Mouse (Mus musculus): Measurements from ENCODE around the gene Chil4. TPM values are rescaled to one million over a fixed set of nuclear protein-coding genes. Genes with fewer than 3 reads are reported as not detected.
"Not testable (repeated sequence)": the region's sequence is repeated elsewhere in the genome, so short reads cannot be mapped to it uniquely, and the experiment has no call there.

Gene Chil4
- polyA plus RNA-seq, 1 experiment from 2014 or later, result not detected

DNA sequence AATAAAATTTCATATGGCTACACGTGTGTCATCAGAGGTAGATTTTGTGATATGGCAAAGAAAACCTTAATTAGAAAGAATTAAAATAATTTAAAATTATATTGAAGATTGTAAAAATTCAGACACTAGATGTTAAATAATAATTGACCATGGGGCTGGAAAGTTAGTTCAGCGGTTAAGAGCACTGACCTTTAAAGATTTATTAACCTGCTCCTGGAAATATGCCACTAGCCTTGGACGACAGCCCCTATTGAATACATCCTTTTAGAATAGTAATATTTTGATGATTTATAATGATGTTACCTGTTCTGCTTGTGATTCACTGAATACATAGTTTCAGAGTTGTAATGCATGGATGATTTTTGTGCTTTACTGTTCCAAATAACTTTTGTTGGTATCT is 4.1 kb upstream of the Chil4 start:
- H3K9me3 ChIP-seq (ENCODE audit: control insufficient read depth, low read depth, low read length); H3K4me3 ChIP-seq (ENCODE audit: low read depth, low read length); ATAC-seq (ENCODE audit: insufficient number of reproducible peaks, insufficient read depth, low FRiP score, low read depth); H3K36me3 ChIP-seq (ENCODE audit: control insufficient read depth, insufficient read depth, low read length); H3K27ac ChIP-seq (ENCODE audit: low read length); H3K4me1 ChIP-seq (ENCODE audit: control insufficient read depth, insufficient read depth, low read length); H3K27me3 ChIP-seq (ENCODE audit: control insufficient read depth, insufficient read depth, low read length); H3K4me2 ChIP-seq (replicated peaks; ENCODE audit: low read depth, low read length); H3K9ac ChIP-seq (replicated peaks; ENCODE audit: low read depth, low read length): not testable (repeated sequence)
- WGBS, result 69% methylated on average over 3 of the region's 3 CpGs

DNA sequence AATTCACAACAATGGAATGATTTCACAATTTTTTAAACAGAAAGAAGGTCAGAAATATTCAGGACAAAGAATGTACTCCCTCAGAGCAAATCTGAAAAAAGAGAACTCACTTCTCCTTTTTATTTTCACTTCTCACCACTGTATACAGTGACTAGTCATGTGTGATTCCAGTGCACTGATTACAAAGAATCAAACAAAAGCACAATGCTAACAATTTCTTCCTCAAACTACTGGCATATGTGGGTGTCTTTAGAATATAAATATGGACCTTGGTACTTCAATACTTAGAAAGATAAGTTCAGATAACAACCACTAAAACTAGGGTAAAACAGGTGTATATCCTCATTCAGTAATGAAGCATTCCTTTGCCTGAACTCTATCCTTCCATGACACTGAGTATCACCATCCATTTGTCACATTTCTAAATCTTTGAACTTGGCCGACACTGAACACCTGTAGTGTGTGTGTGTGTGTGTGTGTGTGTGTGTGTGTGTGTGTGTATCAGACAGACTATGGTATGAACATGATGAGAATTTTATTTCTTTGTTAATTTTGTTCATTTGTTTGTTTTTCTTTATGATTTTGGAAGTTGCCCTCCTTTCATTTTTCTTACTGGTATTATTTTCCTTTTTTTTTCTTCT is 2.4 kb upstream of the Chil4 start:
- Histone ChIP-seq H3K36me3 (ENCODE audit: control insufficient read depth, insufficient read depth, low read length) (no peaks in the 10 kb centered on the region), H3K4me1 (ENCODE audit: control insufficient read depth, insufficient read depth, low read length) (no peaks in the 10 kb centered on the region), H3K9me3 (ENCODE audit: control insufficient read depth, low read depth, low read length) (peaks cover 4% of the 10 kb centered on the region; the same call in 1 of the 2 replicates), H3K9ac (replicated peaks; ENCODE audit: low read depth, low read length) (no peak overlapping the region), H3K4me3 (ENCODE audit: low read depth, low read length) (no peak overlapping the region), H3K27ac (ENCODE audit: low read length) (no peak overlapping the region), H3K27me3 (ENCODE audit: control insufficient read depth, insufficient read depth, low read length) (no peaks in the 10 kb centered on the region), H3K4me2 (replicated peaks; ENCODE audit: low read depth, low read length) (no peak overlapping the region)
- WGBS, result 85% methylated on average over 1 of the region's 1 CpGs
- ATAC-seq (ENCODE audit: insufficient number of reproducible peaks, insufficient read depth, low FRiP score, low read depth), result no peak

DNA sequence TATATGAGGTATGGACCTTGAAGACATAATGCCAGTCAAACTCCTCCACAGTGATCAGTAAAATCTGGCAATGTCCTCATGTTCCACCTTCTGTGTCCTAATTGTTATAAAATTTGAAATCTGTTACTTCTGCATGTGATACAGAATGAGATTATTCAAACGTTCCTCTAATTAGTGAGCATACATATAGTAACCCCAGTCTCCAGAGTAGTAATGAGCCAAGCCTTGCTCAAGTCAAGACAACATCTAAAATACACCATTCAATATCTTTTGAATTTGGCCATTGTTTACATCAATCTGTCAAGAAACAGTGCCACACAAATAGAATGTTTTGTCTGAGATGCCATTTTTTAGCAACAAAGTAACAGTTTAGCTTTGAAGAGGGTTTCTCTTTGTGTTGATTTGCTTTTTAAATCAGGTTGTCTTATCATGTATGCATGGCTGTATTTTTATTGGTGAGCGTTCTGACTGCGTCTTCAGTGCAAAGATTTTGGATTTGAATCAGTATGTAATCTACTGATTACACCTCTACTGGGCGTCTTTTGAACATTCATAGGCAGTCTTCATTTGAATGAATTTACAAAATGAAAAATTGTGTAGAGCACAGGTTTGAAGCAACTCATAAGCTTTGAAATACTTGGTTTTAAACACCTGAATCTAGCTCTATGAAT is 888 bp downstream of the Chil4 start:
- not testable (repeated sequence) for H3K9me3 ChIP-seq (ENCODE audit: control insufficient read depth, low read depth, low read length); H3K36me3 ChIP-seq (ENCODE audit: control insufficient read depth, insufficient read depth, low read length); H3K4me2 ChIP-seq (replicated peaks; ENCODE audit: low read depth, low read length); H3K27ac ChIP-seq (ENCODE audit: low read length); H3K9ac ChIP-seq (replicated peaks; ENCODE audit: low read depth, low read length); H3K27me3 ChIP-seq (ENCODE audit: control insufficient read depth, insufficient read depth, low read length); H3K4me3 ChIP-seq (ENCODE audit: low read depth, low read length); ATAC-seq (ENCODE audit: insufficient number of reproducible peaks, insufficient read depth, low FRiP score, low read depth); H3K4me1 ChIP-seq (ENCODE audit: control insufficient read depth, insufficient read depth, low read length)
- WGBS, result 82% methylated on average over 4 of the region's 4 CpGs

DNA sequence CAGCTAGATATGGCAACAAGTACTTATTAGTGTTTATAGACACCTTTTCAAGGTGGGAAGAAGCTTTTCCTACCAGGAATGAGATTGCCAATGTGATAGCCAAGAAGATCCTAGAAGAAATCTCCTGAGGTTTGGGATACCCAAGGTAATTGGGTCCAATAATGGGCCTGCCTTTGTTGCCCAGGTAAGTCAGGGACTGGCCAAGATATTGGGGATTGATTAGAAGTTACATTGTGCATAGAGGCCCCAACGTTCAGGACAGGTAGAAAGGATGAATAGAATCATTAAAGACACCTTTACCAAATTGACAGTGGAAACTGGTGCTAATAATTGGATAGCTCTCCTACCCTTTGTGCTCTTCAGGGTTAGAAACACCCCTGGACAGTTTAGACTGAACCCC is 21.3 kb downstream of the Chil4 start:
- not testable (repeated sequence) for H3K27me3 ChIP-seq (ENCODE audit: control insufficient read depth, insufficient read depth, low read length); H3K4me2 ChIP-seq (replicated peaks; ENCODE audit: low read depth, low read length); H3K36me3 ChIP-seq (ENCODE audit: control insufficient read depth, insufficient read depth, low read length); H3K27ac ChIP-seq (ENCODE audit: low read length); H3K9ac ChIP-seq (replicated peaks; ENCODE audit: low read depth, low read length); H3K4me3 ChIP-seq (ENCODE audit: low read depth, low read length); ATAC-seq (ENCODE audit: insufficient number of reproducible peaks, insufficient read depth, low FRiP score, low read depth); H3K4me1 ChIP-seq (ENCODE audit: control insufficient read depth, insufficient read depth, low read length); H3K9me3 ChIP-seq (ENCODE audit: control insufficient read depth, low read depth, low read length)
- 67% methylated on average over 1 of the region's 1 CpGs for WGBS

DNA sequence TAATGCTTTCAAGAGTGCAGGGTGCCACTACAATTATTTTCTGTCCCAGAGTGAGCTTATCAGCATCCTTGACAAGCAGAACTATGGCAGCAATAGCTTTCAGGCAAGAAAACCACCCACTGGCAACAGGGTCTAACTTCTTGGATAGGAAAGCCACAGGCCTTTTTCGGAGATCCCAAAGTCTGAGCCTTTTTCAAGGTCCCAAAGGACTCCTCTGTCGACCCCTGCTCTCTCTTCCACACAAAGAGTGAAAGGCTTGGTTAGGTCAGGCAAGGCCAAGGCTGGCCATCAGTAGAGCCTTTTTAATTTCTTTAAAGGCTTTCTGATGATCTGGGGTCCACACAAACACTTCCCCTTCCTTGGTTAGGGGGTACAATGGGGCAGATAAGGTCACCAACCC is 22.1 kb downstream of the Chil4 start:
- H3K4me2 ChIP-seq (replicated peaks; ENCODE audit: low read depth, low read length); H3K9ac ChIP-seq (replicated peaks; ENCODE audit: low read depth, low read length); H3K4me1 ChIP-seq (ENCODE audit: control insufficient read depth, insufficient read depth, low read length); H3K27me3 ChIP-seq (ENCODE audit: control insufficient read depth, insufficient read depth, low read length); H3K36me3 ChIP-seq (ENCODE audit: control insufficient read depth, insufficient read depth, low read length); H3K9me3 ChIP-seq (ENCODE audit: control insufficient read depth, low read depth, low read length); H3K27ac ChIP-seq (ENCODE audit: low read length); ATAC-seq (ENCODE audit: insufficient number of reproducible peaks, insufficient read depth, low FRiP score, low read depth); H3K4me3 ChIP-seq (ENCODE audit: low read depth, low read length): not testable (repeated sequence)
- WGBS, result 73% methylated on average over 2 of the region's 2 CpGs

DNA sequence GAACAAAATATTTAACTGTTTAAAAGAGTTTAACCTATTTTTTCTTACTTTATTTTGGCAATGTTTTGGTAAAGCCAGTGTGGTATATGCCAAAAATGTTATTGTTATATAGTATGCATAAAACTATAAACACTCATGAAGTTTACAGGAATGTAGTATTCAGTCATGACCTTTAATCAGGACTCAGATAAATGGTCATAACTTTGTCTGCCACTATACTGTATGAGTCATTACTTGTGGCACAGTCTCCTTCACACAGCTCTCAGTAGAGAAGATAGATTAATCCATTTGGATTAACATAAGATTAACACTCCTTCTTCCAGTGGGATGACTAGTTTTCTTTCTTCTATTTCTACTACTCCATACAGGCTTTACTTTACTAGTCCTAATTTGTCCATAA is 23.0 kb downstream of the Chil4 start:
- Histone ChIP-seq H3K27me3 (ENCODE audit: control insufficient read depth, insufficient read depth, low read length) (no peaks in the 10 kb centered on the region), H3K9ac (replicated peaks; ENCODE audit: low read depth, low read length) (no peak overlapping the region), H3K4me3 (ENCODE audit: low read depth, low read length) (no peak overlapping the region), H3K9me3 (ENCODE audit: control insufficient read depth, low read depth, low read length) (peaks cover 10% of the 10 kb centered on the region; the same call in 1 of the 2 replicates), H3K36me3 (ENCODE audit: control insufficient read depth, insufficient read depth, low read length) (no peaks in the 10 kb centered on the region), H3K4me1 (ENCODE audit: control insufficient read depth, insufficient read depth, low read length) (no peaks in the 10 kb centered on the region), H3K4me2 (replicated peaks; ENCODE audit: low read depth, low read length) (no peak overlapping the region), H3K27ac (ENCODE audit: low read length) (no peak overlapping the region)
- no peak for ATAC-seq (ENCODE audit: insufficient number of reproducible peaks, insufficient read depth, low FRiP score, low read depth)

DNA sequence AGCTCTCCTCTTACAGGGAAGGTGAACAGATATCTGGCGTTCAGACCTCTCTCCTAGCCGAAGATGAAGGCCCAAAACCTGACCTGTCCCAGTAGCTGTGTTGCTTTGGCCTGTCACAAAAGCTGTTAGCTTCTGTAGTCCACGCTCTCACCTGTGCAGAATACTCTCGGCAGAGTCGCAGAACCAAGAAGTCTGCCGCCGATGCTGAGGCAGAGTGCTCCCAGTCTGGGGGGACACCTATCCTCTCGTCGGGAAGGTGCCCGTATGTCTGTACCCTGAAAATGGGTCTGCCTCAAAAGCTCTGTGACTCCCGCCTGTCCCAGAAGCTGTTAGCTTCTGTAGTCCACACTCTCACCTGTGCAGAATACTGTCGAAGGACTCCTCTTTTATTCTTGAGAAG is 23.8 kb downstream of the Chil4 start:
- 90% methylated on average over 12 of the region's 12 CpGs for WGBS
- Histone ChIP-seq H3K27ac (ENCODE audit: low read length) (no peak overlapping the region), H3K4me3 (ENCODE audit: low read depth, low read length) (no peak overlapping the region), H3K9me3 (ENCODE audit: control insufficient read depth, low read depth, low read length) (peaks cover 10% of the 10 kb centered on the region; the same call in 1 of the 2 replicates), H3K36me3 (ENCODE audit: control insufficient read depth, insufficient read depth, low read length) (no peaks in the 10 kb centered on the region), H3K4me2 (replicated peaks; ENCODE audit: low read depth, low read length) (no peak overlapping the region), H3K4me1 (ENCODE audit: control insufficient read depth, insufficient read depth, low read length) (no peaks in the 10 kb centered on the region), H3K9ac (replicated peaks; ENCODE audit: low read depth, low read length) (no peak overlapping the region), H3K27me3 (ENCODE audit: control insufficient read depth, insufficient read depth, low read length) (no peaks in the 10 kb centered on the region)
- no peak for ATAC-seq (ENCODE audit: insufficient number of reproducible peaks, insufficient read depth, low FRiP score, low read depth)

DNA sequence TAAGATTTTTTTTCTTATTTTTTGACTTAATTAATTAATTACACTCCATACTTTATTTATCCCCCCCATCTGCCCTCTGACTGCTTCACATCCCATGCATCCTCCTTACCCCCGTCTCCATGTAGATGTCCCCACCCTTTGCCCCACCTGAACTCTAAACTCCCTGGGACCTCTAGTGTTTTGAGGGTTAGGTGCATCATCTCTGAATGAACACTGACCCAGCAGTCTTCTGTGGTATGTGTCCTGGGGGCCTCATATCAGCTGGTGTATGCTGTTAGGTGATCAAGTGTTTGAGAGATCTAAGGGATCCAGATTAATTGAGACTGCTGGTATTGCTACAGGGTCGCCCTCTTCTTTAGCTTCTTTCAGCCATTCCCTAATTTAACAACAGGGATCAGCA is 31.3 kb downstream of the Chil4 start:
- Histone ChIP-seq H3K4me1 (ENCODE audit: control insufficient read depth, insufficient read depth, low read length) (no peaks in the 10 kb centered on the region), H3K27ac (ENCODE audit: low read length) (no peak overlapping the region), H3K4me3 (ENCODE audit: low read depth, low read length) (no peak overlapping the region), H3K27me3 (ENCODE audit: control insufficient read depth, insufficient read depth, low read length) (no peaks in the 10 kb centered on the region), H3K4me2 (replicated peaks; ENCODE audit: low read depth, low read length) (no peak overlapping the region), H3K9ac (replicated peaks; ENCODE audit: low read depth, low read length) (no peak overlapping the region), H3K9me3 (ENCODE audit: control insufficient read depth, low read depth, low read length) (no peaks in the 10 kb centered on the region), H3K36me3 (ENCODE audit: control insufficient read depth, insufficient read depth, low read length) (no peaks in the 10 kb centered on the region)
- 84% methylated on average over 2 of the region's 2 CpGs for WGBS
- ATAC-seq (ENCODE audit: insufficient number of reproducible peaks, insufficient read depth, low FRiP score, low read depth), result peak; percentile 33; the same call in 1 of the 2 replicates

Data from stomach, embryonic 14.5 days (tissue).